Comparison of ENCODE assay signal across 8 mouse cellular contexts in the genomic region with DNA sequence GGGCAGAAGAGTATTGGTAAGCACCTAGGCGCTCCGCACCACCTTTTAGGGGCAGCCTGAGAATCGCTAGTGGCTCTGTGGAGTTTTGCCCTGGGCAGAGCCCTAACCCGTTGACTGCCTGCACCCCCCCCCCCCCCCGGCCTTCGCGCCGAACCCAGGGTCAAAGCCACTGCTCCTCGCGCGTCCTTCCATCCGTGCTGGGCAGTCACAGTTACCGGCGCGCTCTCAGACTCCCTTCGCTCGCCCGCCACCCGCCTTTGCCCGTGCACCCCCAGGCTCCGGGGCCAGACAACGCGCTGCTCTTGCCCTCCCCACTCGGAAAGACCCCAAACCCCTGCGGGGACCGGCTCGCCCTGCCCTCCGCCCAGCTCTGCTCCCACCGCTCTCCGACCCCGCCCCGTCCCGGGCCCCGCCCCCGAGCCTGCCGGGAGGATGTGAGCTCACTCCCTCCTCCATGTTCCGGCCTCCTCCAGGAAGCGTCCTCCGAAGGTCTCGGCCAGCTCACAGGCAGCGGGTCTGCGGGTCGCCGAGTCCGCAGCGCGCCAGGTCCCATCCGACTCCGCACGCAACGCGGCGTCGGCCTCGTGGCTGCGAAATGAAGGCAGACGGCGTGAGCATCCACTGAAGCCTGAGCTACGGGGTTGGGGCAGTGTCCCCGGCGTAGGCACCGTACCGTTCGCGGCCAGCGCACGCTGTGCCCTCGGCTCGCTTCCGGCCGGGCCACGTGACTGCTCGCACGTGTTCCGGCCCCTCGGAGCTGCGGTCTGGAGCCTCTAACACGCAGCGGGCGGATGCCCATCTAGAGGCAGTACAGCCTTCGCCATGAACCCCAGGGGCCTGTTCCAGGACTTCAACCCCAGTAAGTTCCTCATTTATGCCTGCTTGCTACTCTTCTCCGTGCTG. TPM values are rescaled to one million over a fixed set of nuclear protein-coding genes. Genes with fewer than 3 reads are reported as not detected.
DNase-seq lines count a peak whose midpoint lies in the region; ATAC-seq and TF ChIP-seq lines count a peak whose summit lies in the region.

A gene (plus strand): TSS at position 472 of the 903 bp plus-strand sequence.

- peak within 1 kb of the TSS; percentile 82 for H3K27ac ChIP-seq in embryonic facial prominence, embryonic 13.5 days
- peak within 1 kb of the TSS; percentile 79 for H3K27ac ChIP-seq in kidney, embryonic 14.5 days (ENCODE audit: low read depth, low read length)
- peak within 1 kb of the TSS; percentile 67 for H3K27ac ChIP-seq in limb, embryonic 14.5 days (replicated peaks; ENCODE audit: low read depth, low read length)
- H3K27ac ChIP-seq in midbrain, embryonic 16.5 days (ENCODE audit: low read length), result peak within 1 kb of the TSS; percentile 88
- peak within 1 kb of the TSS; percentile 81 for H3K27ac ChIP-seq in spleen, adult 2 months (ENCODE audit: insufficient read depth, low read length)

- H3K4me2 ChIP-seq in embryonic facial prominence, embryonic 13.5 days, result peak within 1 kb of the TSS; percentile 90
- H3K4me2 ChIP-seq in kidney, embryonic 14.5 days (replicated peaks; ENCODE audit: low read depth, low read length), result peak within 1 kb of the TSS; percentile 79
- H3K4me2 ChIP-seq in limb, embryonic 14.5 days (replicated peaks; ENCODE audit: low read depth, low read length, severe bottlenecking), result peak within 1 kb of the TSS; percentile 94
- H3K4me2 ChIP-seq in midbrain, embryonic 16.5 days (ENCODE audit: low read length), result peak within 1 kb of the TSS; percentile 88

- peak within 1 kb of the TSS; percentile 81 for H3K9ac ChIP-seq in embryonic facial prominence, embryonic 13.5 days
- H3K9ac ChIP-seq in kidney, embryonic 14.5 days (ENCODE audit: low read depth, low read length), result peak within 1 kb of the TSS; percentile 78
- peak within 1 kb of the TSS; percentile 75 for H3K9ac ChIP-seq in limb, embryonic 14.5 days (ENCODE audit: low read depth, low read length, severe bottlenecking)
- H3K9ac ChIP-seq in midbrain, embryonic 16.5 days (ENCODE audit: low read depth, low read length), result peak within 1 kb of the TSS; percentile 90

- peaks cover 34% of the 10 kb centered on the region for H3K36me3 ChIP-seq in embryonic facial prominence, embryonic 13.5 days
- H3K36me3 ChIP-seq in kidney, embryonic 14.5 days (ENCODE audit: control insufficient read depth, insufficient read depth, low read length), result peaks cover 19% of the 10 kb centered on the region
- H3K36me3 ChIP-seq in limb, embryonic 14.5 days (ENCODE audit: control insufficient read depth, insufficient read depth, low read length), result peaks cover 25% of the 10 kb centered on the region
- peaks cover 14% of the 10 kb centered on the region for H3K36me3 ChIP-seq in midbrain, embryonic 16.5 days (ENCODE audit: control insufficient read depth, insufficient read depth, low read length)
- H3K36me3 ChIP-seq in spleen, adult 2 months (ENCODE audit: control insufficient read depth, insufficient read depth, low read length), result no peaks in the 10 kb centered on the region

- H3K4me1 ChIP-seq in embryonic facial prominence, embryonic 13.5 days, result peaks cover 20% of the 10 kb centered on the region
- H3K4me1 ChIP-seq in kidney, embryonic 14.5 days (ENCODE audit: control insufficient read depth, insufficient read depth, low read length), result peaks cover 14% of the 10 kb centered on the region; the same call in 1 of the 2 replicates
- peaks cover 16% of the 10 kb centered on the region for H3K4me1 ChIP-seq in limb, embryonic 14.5 days (ENCODE audit: control insufficient read depth, insufficient read depth, low read length)
- peaks cover 23% of the 10 kb centered on the region for H3K4me1 ChIP-seq in midbrain, embryonic 16.5 days (ENCODE audit: control insufficient read depth, insufficient read depth, low read length)
- peaks cover 14% of the 10 kb centered on the region for H3K4me1 ChIP-seq in spleen, adult 2 months (ENCODE audit: control insufficient read depth, insufficient read depth, insufficient read length)

- peak; percentile 89 for DNase-seq in 416B (ENCODE audit: low read depth)
- peak; percentile 96 to 99 for DNase-seq in adrenal gland, postnatal 36 days
- peak; percentile 91 to 94 for DNase-seq in heart, adult 9 months (ENCODE audit: low spot score in 2 of 2)
- peak; percentile 77 for DNase-seq in limb, embryonic 14.5 days (ENCODE audit: low spot score)
- peak; percentile 65 to 87 for DNase-seq in spleen, adult 2 months (ENCODE audit: low read depth in 1 of 2, low spot score in 2 of 2)

- WGBS in embryonic facial prominence, embryonic 13.5 days, result 2% methylated on average over 80 of the region's 82 CpGs
- WGBS in kidney, embryonic 14.5 days, result 2% methylated on average over 63 of the region's 82 CpGs
- WGBS in limb, embryonic 14.5 days, result 1% methylated on average over 68 of the region's 82 CpGs
- 1% methylated on average over 82 of the region's 82 CpGs for WGBS in midbrain, embryonic 16.5 days
- 1% methylated on average over 80 of the region's 82 CpGs for WGBS in spleen, adult 2 months

- H3K4me3 ChIP-seq in embryonic facial prominence, embryonic 13.5 days, result peak within 1 kb of the TSS; percentile 63
- peak within 1 kb of the TSS; percentile 64 for H3K4me3 ChIP-seq in kidney, embryonic 14.5 days (ENCODE audit: low read length)
- peak within 1 kb of the TSS; percentile 64 for H3K4me3 ChIP-seq in limb, embryonic 14.5 days (replicated peaks; ENCODE audit: low read length)
- H3K4me3 ChIP-seq in midbrain, embryonic 16.5 days (ENCODE audit: low read depth, low read length), result peak within 1 kb of the TSS; percentile 83
- H3K4me3 ChIP-seq in spleen, adult 2 months (ENCODE audit: extremely low read depth, insufficient read depth, insufficient read length), result peak within 1 kb of the TSS; percentile 78

- peak; percentile 69; the same call in 1 of the 2 replicates for TF ChIP-seq POLR2A in limb, embryonic 14.5 days (IDR thresholded peaks at IDR 0.05; ENCODE audit: borderline replicate concordance, extremely low read depth, insufficient read depth, insufficient read length)
- peak; percentile 76 for TF ChIP-seq POLR2A in spleen, adult 2 months (IDR thresholded peaks at IDR 0.05; ENCODE audit: low read depth, low read length)

- no peak for TF ChIP-seq CTCF in spleen, adult 2 months (IDR thresholded peaks at IDR 0.05; ENCODE audit: extremely low read depth, insufficient read depth, insufficient read length, insufficient replicate concordance)

- peaks cover 14% of the 10 kb centered on the region; the same call in 1 of the 2 replicates for H3K9me3 ChIP-seq in embryonic facial prominence, embryonic 13.5 days
- H3K9me3 ChIP-seq in kidney, embryonic 14.5 days (ENCODE audit: control insufficient read depth, low read length), result peaks cover 18% of the 10 kb centered on the region
- H3K9me3 ChIP-seq in limb, embryonic 14.5 days (ENCODE audit: control insufficient read depth, low read length), result peaks cover 9% of the 10 kb centered on the region; the same call in 1 of the 2 replicates
- no peaks in the 10 kb centered on the region; the same call in 1 of the 2 replicates for H3K9me3 ChIP-seq in midbrain, embryonic 16.5 days (replicated peaks; ENCODE audit: control insufficient read depth, low read length, poor library complexity, severe bottlenecking)

- ATAC-seq in embryonic facial prominence, embryonic 13.5 days (ENCODE audit: insufficient number of reproducible peaks, insufficient read depth, low FRiP score, low TSS enrichment, low read depth), result peak; percentile 92
- ATAC-seq in kidney, embryonic 14.5 days (ENCODE audit: low FRiP score, low TSS enrichment), result peak; percentile 96
- ATAC-seq in limb, embryonic 14.5 days (ENCODE audit: low FRiP score, low read depth), result peak; percentile 97
- peak; percentile 97 for ATAC-seq in midbrain, embryonic 16.5 days

- H3K27me3 ChIP-seq in embryonic facial prominence, embryonic 13.5 days, result no peaks in the 10 kb centered on the region
- H3K27me3 ChIP-seq in kidney, embryonic 14.5 days (ENCODE audit: control insufficient read depth, insufficient read depth, low read length), result no peaks in the 10 kb centered on the region
- no peaks in the 10 kb centered on the region for H3K27me3 ChIP-seq in limb, embryonic 14.5 days (ENCODE audit: control insufficient read depth, insufficient read depth, low read length)
- H3K27me3 ChIP-seq in midbrain, embryonic 16.5 days (ENCODE audit: control insufficient read depth, insufficient read depth, low read depth, low read length), result no peaks in the 10 kb centered on the region
- no peaks in the 10 kb centered on the region for H3K27me3 ChIP-seq in spleen, adult 2 months (ENCODE audit: control insufficient read depth, insufficient read depth, low read length)

RNA-seq across cellular contexts. Expression of the gene that starts here (rescaled TPM):
- 10 to 100 TPM; 28.0 to 28.5 TPM for total RNA-seq in adrenal gland, postnatal 36 days (2021)
- polyA plus RNA-seq in embryonic facial prominence, embryonic 13.5 days (2015; fragmentation: Nextera tagmentation; extraction: Ambion mirVana), result 23.8 and 27.1 TPM in 2 replicates
- polyA plus RNA-seq in kidney, embryonic 14.5 days (2014; fragmentation: Nextera tagmentation; extraction: Ambion mirVana), result 23.8 and 28.4 TPM in 2 replicates
- 23.0 and 33.2 TPM in 2 replicates for polyA plus RNA-seq in limb, embryonic 14.5 days (2012; rRNA removed)
- 24.3 and 31.9 TPM in 2 replicates for polyA plus RNA-seq in limb, embryonic 14.5 days (2014; fragmentation: Nextera tagmentation; extraction: Ambion mirVana)
- 19.2 and 19.7 TPM in 2 replicates for polyA plus RNA-seq in midbrain, embryonic 16.5 days (2015; fragmentation: Nextera tagmentation; extraction: Ambion mirVana)
- polyA plus RNA-seq in spleen, adult 2 months (2012; rRNA removed), result 22.3 and 31.5 TPM in 2 replicates

Comparison
In these comparisons a context has a peak if more than half of its experiments do, and no peak if none do; other contexts are left out.
1. Peak in every context shown above with its lines: DNase-seq, ATAC-seq, H3K4me3 ChIP-seq and H3K27ac ChIP-seq.